Comparison of ENCODE assay signal across 8 mouse cellular contexts in the genomic region with DNA sequence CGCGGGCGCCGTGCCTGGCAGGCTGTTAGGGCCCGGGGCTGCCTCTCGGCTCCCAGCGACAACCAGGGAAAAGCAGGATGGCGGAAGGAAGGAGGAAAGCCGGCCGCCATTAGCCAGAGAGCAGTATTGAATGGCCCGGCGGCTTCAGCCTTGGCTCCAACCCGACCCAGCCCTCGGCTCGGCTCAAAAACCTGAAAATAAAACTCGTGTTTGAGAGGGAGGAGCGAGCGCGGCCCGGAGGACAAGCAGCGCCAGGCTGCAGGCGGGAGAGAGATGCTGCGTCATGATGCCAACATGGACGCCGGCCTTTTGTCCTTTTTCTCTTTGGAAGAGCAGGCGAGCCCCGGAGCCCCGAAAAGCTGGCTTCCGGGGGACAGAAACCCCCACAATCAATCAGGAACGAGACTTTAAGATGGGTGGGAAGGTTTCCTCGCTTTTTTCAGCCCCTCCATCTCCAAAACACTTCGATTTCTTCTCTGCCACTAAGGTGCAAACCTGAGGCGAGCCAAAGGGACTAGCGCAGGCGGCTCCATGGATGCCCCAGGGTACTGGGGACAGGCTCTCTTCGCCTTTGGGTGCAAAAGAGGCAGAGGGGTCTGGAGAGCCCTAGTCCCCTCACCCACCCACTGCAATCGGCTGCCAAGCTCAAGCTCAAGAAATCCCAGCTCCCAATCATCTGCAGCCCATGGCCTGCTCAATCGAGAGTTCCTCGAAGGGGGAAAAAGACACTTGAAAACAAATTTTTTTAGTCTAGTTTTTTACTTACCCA. TPM values are rescaled to one million over a fixed set of nuclear protein-coding genes. Genes with fewer than 3 reads are reported as not detected.
DNase-seq lines count a peak whose midpoint lies in the region; ATAC-seq lines count a peak whose summit lies in the region.

No protein-coding gene starts in this region.

- no peaks in the 10 kb centered on the region for H3K27me3 ChIP-seq in megakaryocyte, embryonic 14.5 days (replicated peaks)

- H3K4me3 ChIP-seq in megakaryocyte, embryonic 14.5 days (replicated peaks), result peak overlapping the region; percentile 96

- H3K9me3 ChIP-seq in megakaryocyte, embryonic 14.5 days, result no peaks in the 10 kb centered on the region

- peaks cover 46% of the 10 kb centered on the region for H3K36me3 ChIP-seq in megakaryocyte, embryonic 14.5 days (replicated peaks; ENCODE audit: low read length)

- H3K4me1 ChIP-seq in megakaryocyte, embryonic 14.5 days, result peaks cover 48% of the 10 kb centered on the region

- DNase-seq in adrenal gland, adult 2 months, result peak; percentile 91
- DNase-seq in embryo, embryonic 10.5 days (ENCODE audit: low spot score), result peak; percentile 82
- DNase-seq in gastrocnemius, postnatal 25 days, result peak; percentile 89
- DNase-seq in left cerebral cortex, postnatal 14 days (ENCODE audit: low spot score in 2 of 2), result peak; percentile 83 to 84
- peak; percentile 87 for DNase-seq in right cerebral cortex, postnatal 25 days
- peak; percentile 79 for DNase-seq in yolk sac, embryonic 10.5 days (ENCODE audit: low spot score)

- peak; percentile 18 for ATAC-seq in inflammation-experienced regulatory T-cells, adult 6 months

- intact Hi-C loops in left cerebral cortex, postnatal 14 days (cut with DNase I), result no loop called here

RNA-seq across cellular contexts. Expression of a gene that starts 2.9 kb away (rescaled TPM):
- 10 to 100 TPM; 20.5 to 24.0 TPM for total RNA-seq in adrenal gland, adult 2 months (2021)
- 17.2 and 22.3 TPM in 2 replicates for polyA plus RNA-seq in adrenal gland, adult 2 months (2012; rRNA removed)
- total RNA-seq in gastrocnemius, postnatal 25 days (2021), result 1 to 10 TPM; 8.1 to 9.6 TPM
- 10 to 100 TPM; 13.0 to 17.7 (median 16.0) TPM for polyA plus RNA-seq in inflammation-experienced regulatory T-cells, adult 6 months (2017; shearing (Covaris generic))
- 10 to 100 TPM; 31.3 to 31.4 TPM for total RNA-seq in left cerebral cortex, postnatal 14 days (2021)
- 20.8 and 52.6 TPM in 2 replicates for polyA plus RNA-seq in megakaryocyte, embryonic 14.5 days (2012; ENCODE audit: insufficient read depth, low replicate concordance)

RNA-seq across cellular contexts. Expression of a gene that starts 6.6 kb away (rescaled TPM):
- total RNA-seq in adrenal gland, adult 2 months (2021), result 1 to 10 TPM in 1 of 2 experiments, under 1 TPM in 1; 0.84 to 3.8 TPM
- polyA plus RNA-seq in adrenal gland, adult 2 months (2012; rRNA removed), result 1.7 and 3.6 TPM in 2 replicates
- total RNA-seq in gastrocnemius, postnatal 25 days (2021), result under 1 TPM; 0.23 to 0.38 TPM
- polyA plus RNA-seq in inflammation-experienced regulatory T-cells, adult 6 months (2017; shearing (Covaris generic)), result 10 to 100 TPM; 62.4 to 71.7 (median 66.6) TPM
- 10 to 100 TPM; 54.3 to 56.3 TPM for total RNA-seq in left cerebral cortex, postnatal 14 days (2021)
- polyA plus RNA-seq in megakaryocyte, embryonic 14.5 days (2012; ENCODE audit: insufficient read depth, low replicate concordance), result 21.3 and 61.2 TPM in 2 replicates

RNA-seq across cellular contexts. Expression of a gene that starts 30.1 kb away (rescaled TPM):
- total RNA-seq in adrenal gland, adult 2 months (2021), result 10 to 100 TPM; 20.5 to 29.1 TPM
- 17.9 and 22.6 TPM in 2 replicates for polyA plus RNA-seq in adrenal gland, adult 2 months (2012; rRNA removed)
- total RNA-seq in gastrocnemius, postnatal 25 days (2021), result 10 to 100 TPM; 14.2 to 15.2 TPM
- polyA plus RNA-seq in inflammation-experienced regulatory T-cells, adult 6 months (2017; shearing (Covaris generic)), result 10 to 100 TPM; 36.1 to 40.9 (median 39.8) TPM
- 10 to 100 TPM; 29.2 to 29.7 TPM for total RNA-seq in left cerebral cortex, postnatal 14 days (2021)
- 86.5 and 87.0 TPM in 2 replicates for polyA plus RNA-seq in megakaryocyte, embryonic 14.5 days (2012; ENCODE audit: insufficient read depth, low replicate concordance)

RNA-seq across cellular contexts. Expression of a gene that starts 43.4 kb away (rescaled TPM):
- total RNA-seq in adrenal gland, adult 2 months (2021), result 10 to 100 TPM in 1 of 2 experiments, 1 to 10 TPM in 1; 5.0 to 11.2 TPM
- polyA plus RNA-seq in adrenal gland, adult 2 months (2012; rRNA removed), result 1.0 and 2.2 TPM in 2 replicates
- total RNA-seq in gastrocnemius, postnatal 25 days (2021), result not detected
- polyA plus RNA-seq in inflammation-experienced regulatory T-cells, adult 6 months (2017; shearing (Covaris generic)), result not detected
- not detected for total RNA-seq in left cerebral cortex, postnatal 14 days (2021)
- polyA plus RNA-seq in megakaryocyte, embryonic 14.5 days (2012; ENCODE audit: insufficient read depth, low replicate concordance), result not detected in 2 replicates

Comparison
In these comparisons a context has a peak if more than half of its experiments do, and no peak if none do; other contexts are left out.
1. Peak in every context shown above with its lines: DNase-seq, ATAC-seq and H3K4me3 ChIP-seq.
2. RNA of a gene that starts 6.6 kb away (total RNA-seq): 54.3 to 56.3 TPM in left cerebral cortex, postnatal 14 days; 0.84 to 3.8 TPM in adrenal gland, adult 2 months and 0.23 to 0.38 TPM in gastrocnemius, postnatal 25 days; every median in the first group is over 10 times any median in the second.